Mouse (Mus musculus) adrenal gland, postnatal 14 days (tissue): ENCODE measurements at regions not wholly inside any gene's neighbourhood (a gene's known extent, or its start where the extent isn't known, plus 50 kb on each side); places are given as distances from the start of the nearest gene placed in this dataset.
A peak's percentile ranks its signal among the peaks of the same experiment; 100 is the strongest.
"Not testable (repeated sequence)": the region's sequence is repeated elsewhere in the genome, so short reads cannot be mapped to it uniquely, and the experiment has no call there.

ENCODE experiments used
- DNase-seq: peaks from one replicate; pipeline ENCODE4 v3.0.0; 2021; ENCODE audit warnings: mixed read lengths

DNA sequence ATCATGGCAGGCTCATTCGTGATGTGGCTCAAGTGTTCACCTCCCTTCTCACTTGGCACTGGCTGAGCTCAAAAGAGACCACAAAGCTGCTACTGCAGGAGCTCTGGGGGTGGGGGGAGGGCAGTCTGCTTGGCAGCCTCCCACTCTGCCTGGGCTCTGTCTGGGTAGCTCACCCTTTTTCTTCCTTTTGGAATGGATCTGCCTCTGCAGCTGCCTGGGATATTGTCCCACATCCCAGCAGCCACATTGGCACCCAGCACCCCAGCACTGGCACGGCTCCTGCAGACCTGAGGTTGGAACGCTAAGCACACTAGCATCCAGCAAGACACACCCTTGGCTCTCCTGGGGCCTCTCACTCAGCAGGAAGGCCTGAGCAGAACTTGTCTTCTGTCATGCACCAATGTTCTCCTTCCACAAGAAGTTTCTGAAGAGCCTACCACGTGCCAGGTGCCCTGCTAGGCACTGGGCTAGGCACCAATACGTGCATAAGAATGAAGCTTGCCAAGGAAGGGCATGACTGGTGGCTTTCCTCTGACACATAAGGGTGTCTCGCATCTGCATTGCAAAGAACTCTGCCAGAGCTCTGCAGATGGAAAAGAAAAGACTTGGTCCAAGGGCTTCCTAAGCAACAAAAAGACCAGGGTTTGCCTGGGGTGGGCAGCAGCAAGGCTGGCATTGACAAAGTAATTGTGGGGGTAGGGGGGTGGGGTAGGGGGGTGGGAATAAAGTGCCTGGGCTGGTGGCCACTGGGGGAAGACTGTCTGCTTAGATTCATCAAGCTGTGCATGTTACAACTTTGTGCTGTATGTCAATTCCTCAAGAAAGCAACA is 112.1 kb upstream of the Sipa1l1 start:
- not testable (repeated sequence) for DNase-seq

DNA sequence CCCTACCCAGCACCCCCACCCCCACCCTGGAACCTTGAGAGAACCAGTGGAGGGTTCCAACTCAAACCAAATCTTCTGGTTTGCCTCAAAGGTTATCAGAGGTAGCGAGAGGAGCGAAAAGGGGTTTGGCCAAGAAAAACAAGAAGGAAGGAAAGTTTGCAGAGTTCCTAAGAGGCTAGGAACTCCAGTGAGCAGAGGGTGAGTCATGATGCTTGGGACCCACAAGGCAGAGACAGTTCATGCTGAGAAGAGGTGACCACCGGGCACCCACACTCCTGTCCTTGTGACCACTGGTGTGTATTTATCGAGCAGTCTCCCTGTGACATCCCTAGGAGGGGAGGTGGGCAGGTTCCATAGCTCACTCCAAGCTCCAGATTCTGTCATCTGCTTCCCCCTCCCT is 104.1 kb upstream of the Sipa1l1 start:
- DNase-seq = no peak

DNA sequence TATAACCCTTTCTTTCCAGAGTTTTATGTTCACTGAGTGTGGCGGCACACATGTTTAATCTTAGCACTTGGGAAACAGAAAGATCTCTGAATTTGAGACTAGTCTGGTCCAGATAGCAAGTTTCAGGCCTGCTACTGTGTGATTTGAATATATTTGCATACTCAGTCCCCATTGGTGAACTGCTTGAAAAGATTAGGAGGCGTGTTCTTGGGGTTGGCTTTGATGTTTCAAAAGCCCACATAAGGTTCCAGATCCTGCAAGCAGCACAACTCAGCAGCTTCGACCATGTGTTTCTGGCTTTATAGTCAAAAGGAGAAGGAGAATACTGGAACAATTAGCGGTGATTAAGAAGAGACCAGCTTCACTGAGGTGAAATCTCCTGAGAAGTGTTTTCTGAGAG is 102.3 kb upstream of the Sipa1l1 start:
- no peak for DNase-seq

DNA sequence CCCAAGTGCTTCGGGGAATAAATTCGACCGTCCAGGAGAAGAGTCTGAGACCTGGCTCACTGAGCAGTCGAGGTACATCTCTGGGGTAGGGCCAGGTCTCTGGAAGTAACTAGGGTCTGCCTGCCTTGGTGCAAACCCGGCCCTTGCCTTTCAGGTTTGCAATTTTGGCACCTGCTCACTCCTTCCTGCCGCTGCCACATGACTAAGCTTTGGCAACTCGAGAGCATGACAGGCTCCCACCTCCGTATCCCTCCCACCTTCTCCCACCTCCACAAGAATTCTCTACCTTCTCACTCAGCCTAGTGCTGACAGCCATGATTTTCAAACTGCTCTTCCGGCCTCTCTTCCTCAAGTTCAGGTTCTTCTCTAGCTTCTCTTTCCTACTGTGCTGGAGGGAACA is 99.5 kb upstream of the Sipa1l1 start:
- DNase-seq = no peak

DNA sequence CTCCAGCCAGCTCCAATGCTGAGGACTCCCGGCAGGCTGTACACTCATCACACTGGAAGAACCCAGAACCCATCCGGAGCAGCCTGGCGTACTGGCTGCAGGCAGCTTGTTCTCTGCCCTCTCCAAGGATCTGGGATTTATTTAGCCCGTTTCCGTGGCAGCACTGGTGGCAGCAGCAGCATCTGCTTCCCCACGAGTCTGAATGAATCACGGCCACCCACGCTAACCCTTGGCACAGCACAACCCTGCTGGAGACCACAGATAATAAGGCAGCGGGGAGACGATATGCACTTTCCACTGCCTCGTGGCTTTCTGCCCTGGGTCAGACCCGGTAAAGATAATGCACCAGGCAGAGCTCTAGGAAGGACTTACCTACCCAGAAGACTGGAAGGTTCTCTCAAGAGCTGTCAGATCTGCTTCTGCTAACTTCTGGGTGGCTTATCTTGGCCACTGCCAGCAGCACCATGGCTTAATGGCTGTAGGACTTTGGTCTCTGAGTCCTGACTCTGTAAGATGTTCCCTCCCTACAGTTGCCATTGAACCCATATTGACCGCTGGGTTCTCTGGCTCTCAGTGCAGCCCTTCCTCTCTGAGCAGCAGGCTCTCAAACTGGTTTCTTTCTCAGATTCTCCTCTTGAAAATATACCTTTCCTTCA is 96.2 kb upstream of the Sipa1l1 start:
- peak; percentile 41 for DNase-seq

DNA sequence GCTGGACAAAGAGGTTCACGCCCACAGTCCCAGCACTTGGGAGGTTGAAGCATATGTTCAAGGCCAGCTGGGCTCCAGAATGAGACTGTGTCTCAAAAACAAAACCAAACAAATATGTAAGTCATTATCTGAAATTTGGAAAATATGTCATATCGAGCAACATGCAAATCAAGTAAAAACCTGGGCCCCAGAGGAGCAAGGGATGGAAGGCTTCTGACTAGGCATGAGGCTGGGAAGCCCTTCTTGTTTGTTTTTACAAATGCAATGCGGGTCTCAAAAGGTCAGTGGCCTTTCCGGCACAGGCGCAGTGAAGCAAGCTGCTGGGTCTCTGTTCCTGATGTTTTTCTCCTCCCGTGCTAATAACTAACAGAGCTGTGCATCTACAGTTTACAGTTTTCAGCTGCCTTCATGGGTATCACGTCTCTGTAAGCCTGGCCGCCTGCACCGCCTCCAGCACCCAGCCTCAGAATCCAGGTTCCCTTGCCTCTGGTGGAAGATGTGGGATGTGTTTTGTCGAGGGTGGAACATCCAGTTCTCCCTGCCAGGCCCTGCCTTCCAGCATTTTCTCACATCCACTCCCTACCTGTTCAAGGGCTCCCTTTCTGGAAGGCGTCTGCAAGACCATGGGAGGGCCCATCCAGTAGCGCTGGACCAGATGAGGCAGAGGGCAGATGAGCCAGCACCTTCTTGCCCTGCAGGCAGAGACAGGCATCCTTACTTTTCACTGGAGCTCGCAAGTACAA is 93.5 kb upstream of the Sipa1l1 start:
- DNase-seq = no peak

DNA sequence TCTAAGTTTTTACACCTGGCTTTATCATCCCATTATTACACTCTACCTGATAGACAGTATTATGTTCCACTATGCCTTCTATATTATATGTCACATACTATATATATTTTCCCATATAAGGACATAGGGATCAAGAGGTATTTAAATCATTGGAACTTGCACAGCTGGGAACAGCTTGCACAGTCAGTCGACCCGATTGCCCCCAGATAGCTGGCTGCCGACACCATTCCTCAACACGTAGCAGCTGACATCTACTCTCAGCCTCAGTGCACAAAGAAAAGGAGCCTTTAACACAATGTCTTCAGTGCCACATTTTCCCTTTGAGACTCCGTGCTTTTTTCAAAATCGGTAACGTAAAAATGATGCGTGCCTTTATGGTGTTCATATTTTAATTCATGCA is 92.4 kb upstream of the Sipa1l1 start:
- no peak for DNase-seq

DNA sequence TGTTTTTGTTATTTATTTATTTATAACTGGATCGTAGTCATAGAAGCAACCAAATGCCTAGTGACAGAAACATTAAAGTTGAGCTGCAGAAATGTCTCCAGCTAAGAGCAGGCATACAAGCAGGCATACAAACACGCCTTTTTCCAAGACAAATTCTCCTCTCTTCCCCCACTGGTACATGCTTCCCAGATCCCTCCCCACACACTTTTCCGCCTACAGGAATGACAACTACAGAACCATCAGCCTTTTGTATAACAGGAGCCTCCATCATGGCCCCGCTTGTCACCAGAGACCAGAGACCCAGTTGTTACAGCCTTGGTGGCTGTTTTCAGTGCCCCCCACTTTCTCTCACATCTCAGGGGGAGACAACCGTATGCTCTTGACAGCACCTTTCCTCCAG is 91.2 kb upstream of the Sipa1l1 start:
- no peak for DNase-seq

DNA sequence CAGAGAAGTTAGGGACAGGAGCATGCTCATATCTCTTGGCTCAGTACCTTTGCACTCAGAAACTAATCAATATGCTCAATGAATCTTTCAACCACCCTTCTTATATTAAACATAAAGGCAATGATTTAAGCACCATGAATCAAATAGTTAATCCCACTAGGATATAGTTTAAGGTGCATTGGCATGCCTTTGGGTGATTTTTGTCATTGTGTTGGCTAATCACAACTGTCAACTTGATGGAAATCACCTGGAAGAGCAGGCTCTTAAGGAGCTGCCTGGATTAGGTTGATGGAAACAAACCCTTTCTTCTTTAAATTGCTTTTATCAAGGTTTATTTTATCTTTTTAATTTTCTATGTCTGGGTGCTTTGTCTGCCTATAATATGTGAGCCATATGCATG is 90.4 kb upstream of the Sipa1l1 start:
- no peak for DNase-seq

DNA sequence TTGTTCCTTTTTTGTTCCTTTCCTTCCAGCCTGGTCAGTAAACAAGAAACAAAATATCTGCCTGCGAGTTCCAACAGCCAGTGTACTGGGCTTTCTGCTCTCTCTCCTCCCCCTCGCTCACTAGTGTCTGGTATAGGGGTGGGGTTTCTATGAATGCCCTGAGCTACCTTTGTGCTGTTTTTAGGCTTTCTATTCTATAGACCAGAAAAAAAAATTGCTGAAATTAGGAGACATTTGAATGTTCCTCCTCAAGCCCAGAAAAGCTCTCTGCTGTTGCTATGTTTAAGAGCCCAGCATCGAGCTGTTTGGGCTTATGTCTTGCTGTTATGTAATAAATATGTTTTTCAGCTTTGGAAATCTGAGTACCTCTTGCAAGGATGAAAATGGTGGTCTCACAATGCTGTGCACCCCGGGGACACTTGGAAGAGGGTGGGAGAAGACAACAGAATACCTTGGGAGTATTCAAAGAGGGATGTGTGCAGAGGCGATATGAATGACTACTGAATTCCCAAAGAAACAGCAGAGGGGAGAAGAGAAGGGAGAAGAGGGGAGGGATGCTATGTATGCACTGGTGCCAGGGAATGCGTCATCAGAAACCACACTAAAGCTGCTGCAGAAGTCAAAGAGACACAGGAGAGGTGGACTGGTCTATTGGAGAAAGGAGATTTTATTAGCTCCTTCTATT is 88.8 kb upstream of the Sipa1l1 start:
- DNase-seq = no peak

DNA sequence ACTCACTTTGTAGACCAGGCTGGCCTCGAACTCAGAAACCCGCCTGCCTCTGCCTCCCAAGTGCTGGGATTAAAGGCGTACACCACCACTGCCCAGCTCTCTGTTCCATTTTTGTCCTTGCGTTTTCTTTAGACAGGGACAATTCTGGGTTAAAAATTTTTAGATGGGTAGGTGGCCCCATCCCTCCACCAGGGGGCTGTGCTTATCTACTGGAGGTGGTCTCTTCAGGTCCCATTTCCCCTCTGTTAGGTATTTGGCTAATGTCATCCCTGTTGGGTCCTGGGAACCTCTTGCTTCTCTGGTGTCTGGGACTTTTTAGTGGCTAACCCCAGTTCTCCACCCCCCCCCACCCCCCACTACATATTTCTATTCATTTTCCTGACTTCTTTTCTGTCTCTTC is 86.5 kb upstream of the Sipa1l1 start:
- not testable (repeated sequence) for DNase-seq

DNA sequence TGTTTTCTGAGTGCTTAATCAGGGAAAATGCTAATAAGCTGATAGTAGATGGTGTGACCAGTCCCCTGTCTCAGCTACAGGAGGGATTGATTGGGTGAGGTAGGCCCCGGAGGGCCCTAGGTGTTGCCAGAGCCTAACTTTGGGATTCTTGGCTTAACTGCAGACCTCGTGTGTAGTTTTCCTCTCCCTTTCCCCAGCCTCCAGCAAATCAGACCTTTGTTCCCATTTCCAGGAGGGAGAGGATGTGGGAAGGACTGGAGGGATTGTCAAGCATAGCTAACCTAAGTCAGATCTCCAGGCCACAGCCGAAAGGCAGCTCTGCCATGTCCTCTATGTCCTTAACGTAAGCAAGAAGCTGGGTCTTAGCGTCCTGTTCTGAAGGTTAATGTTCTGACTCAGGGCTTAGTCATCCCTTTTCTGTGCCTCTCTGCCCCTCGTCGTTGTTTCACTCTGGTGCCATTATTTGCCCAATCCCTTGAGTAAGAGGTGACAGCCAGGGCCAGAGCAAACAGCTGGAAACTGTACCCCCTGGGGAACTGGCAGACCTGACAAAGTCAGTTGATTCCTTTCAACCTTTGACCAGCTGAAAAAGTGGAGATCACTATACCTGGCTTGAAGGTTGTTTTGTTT is 83.2 kb upstream of the Sipa1l1 start:
- DNase-seq = peak; percentile 75

DNA sequence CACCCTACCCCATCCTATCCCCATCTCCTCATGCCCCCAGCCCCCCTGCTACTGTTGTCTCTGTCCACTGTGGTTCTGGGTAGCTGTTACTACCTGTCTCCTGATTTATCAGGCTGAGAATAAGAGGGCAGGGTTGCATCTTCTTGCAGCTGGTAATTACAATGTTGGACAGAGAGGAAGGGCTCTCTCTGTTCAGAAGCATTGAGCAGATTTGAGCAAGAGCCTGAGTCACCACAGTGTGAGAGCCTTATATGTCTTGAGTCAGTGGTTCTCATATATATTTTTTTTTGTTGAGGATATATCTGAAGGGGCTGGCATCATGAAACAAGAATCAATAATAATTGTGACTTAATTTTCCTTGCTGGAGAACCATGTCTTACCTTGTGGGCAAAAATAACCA is 82.7 kb upstream of the Sipa1l1 start:
- DNase-seq = no peak

DNA sequence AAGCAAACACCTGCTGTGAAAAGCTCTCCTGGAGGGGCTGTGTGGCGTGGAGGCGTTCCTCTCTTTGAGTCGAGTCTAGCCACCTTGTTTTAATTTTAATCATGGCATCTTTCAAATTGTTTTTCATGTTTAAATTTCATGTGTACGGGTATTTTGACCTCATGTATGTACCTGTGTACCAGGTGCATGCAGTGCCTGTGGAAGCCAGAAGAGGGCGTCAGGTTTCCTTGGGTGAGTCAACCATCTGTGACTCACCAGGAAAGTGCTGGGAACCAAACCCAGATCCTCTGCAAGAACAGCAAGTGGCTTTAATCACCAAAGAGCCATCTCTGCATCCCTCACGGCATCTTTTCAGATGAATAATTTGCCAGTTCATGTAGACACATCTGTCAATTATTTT is 79.8 kb upstream of the Sipa1l1 start:
- DNase-seq = no peak

DNA sequence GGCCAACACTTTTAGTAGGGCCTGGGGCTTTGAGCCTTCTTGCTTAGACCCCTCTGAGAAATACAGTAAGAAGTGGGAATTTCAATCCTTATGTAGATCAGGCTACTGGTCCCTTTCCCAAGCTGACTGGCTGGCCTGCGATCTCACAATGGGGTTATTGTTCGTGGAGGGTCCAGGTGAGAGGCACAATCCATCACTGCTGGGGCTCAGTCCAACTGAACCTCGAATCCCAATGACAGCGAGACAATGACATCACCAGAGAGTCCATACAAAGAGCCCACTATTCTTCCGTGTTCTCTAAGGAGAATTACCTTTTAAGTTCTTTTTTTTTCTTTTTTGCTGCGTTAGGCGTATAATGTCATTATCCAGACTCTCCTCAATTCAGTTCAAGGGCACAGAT is 75.8 kb upstream of the Sipa1l1 start:
- no peak for DNase-seq

DNA sequence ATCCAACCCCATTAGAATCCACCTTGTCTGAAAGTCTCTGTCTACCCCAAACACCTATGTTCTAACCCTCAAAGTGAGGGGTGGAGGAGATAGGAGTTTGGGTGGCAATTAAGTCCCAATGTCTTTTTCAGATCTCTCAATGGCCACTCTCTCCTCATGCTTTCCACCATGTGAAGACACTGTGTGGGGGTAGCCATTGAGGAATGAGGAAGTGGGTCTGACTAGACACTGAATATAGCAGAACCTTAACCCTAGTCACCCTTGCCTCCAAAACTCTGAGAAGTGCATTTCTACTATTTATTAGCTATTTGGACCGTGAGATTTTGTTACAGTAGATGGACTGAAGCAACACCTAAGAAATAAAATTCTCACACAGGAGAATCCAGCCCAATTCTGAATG is 73.7 kb upstream of the Sipa1l1 start:
- DNase-seq = no peak

DNA sequence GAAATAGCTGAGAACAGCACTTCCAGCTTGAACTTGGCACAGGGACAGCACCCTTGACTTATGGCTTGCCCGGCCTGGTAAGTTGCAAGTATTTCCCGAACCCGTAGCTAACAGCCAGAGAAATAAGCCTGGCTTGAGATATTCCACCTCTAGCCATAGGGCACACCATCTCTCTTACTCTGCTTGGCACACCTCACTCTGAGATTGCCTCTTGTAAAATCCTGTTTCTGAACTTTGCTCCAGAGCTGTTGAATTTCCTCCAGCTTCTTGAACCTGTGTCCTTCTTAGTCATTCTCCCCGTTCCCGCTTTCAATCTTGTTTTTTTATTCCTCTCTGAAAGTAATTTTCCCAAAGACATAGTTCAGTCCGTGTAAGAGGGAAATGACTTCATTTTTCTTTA is 72.0 kb upstream of the Sipa1l1 start:
- peak; percentile 12 for DNase-seq

DNA sequence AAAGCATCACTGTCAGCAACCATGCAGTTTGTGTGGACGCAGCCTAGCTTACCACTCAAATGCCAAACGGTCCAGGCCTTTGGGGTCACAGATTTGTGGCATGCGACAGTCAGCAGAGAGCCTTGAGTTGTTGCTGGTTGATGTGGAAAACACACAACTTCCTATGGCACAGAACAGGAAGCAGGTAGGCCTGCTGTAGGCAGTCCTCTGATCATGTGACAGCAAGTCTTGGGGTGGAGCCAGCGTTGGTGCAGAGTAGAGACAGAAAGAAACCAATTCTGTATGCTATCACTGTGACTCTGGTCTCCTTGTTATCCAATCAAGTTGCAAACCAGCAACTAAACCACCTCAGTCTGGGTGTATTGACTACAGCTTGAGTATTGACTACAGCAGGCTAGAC is 71.5 kb upstream of the Sipa1l1 start:
- DNase-seq = no peak

DNA sequence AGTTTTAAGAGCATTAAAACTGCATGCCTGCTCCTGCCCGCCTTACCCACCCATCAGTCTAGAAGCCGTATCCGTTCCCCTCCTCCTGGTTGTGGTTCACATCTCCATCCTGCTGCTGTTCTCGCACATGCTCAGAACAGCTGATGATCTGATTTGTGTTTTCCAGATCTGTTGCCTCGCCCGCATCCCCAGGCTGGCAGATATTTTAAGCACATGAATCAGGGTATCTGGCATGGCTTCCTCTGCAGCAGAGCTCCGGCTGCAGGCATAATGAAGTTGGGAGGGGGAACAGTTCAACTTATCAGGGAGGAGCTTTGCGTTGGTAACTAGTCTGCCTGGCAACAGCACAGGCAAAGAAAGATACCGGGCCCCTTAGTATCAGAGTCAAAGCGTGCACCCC is 64.9 kb upstream of the Sipa1l1 start:
- peak; percentile 23 for DNase-seq

DNA sequence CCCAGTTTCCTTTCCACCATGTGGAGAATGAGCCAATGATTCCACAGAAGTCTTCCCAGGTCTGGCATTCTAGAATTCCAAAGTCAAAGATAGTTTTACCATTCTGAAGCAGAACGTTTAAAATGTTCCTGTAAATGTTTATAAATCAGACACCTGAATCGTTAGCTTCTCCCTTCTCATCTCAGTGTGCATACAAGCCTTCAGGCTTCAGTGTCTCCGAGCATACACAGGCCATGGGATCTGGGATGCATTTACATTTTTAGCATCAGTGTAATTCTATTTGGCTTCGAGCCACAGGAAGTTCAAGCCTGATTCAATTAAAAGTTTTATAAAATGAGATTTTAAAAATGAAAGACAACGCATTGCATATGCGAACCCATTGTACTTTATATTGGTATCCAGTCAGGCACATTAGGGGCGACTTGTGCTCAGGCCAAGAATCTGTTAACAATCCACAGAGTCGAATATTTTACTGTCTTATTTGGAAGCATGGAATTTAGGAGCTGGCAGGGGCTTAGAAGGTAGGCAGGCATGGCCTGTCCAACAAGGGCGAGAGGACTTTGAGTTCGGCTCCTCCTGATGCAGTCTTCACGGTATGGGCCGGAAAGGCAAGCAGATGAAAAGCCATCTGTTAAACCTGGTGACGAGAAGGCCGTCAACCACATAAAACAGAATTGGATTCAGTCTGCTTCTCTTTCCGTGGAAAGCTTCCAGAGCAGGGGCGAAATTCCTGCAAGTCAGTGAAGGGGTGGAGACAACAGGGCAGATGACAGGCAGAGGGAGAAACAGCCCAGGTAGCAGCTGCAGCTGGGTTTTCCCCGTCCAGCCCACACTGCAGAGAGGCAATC is 63.7 kb upstream of the Sipa1l1 start:
- DNase-seq = no peak

DNA sequence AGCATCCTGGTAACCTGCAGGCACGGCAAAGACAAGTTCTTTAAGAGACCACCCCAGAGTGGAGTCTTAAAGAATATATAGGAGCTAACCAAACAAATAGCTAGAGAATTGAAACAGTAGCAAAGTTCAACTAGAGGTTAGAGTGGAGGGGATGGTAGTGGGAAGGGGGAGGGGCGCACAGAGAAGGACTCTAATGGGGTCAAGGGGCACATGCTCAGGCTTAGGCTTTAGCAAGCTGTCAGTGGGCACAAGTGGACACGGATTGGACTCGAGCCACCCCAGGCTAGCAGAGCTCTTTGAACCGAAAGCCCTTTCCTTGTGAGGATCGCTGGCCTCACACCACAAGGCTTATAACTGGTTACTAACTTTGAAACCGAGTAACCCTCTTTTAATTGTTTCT is 53.4 kb upstream of the Sipa1l1 start:
- no peak for DNase-seq
